Mouse (Mus musculus) heart, postnatal 0 days (tissue): ENCODE measurements around the gene Rgp1. TPM values are rescaled to one million over a fixed set of nuclear protein-coding genes. Genes with fewer than 3 reads are reported as not detected.

Experiments
- ATAC-seq: fragments of 200-750 bp; cut with Nextera tagmentation; 2 replicates; pipeline ENCODE4 v1.8.0; 2017; ENCODE audit warnings: low read depth, moderate number of reproducible peaks, moderate library complexity; ENCODE audit not compliant: insufficient read depth
- DNase-seq: peaks from one replicate; pipeline ENCODE4 v3.0.0-alpha.2; 2016; ENCODE audit warnings: low spot score
- H3K27ac ChIP-seq: fragments of 300-500 bp; sonication (generic); 2 replicates; pipeline ENCODE4 v1.5.1; 2014; ENCODE audit warnings: low read depth, mild to moderate bottlenecking
- H3K27me3 ChIP-seq: fragments of 300-500 bp; sonication (generic); 2 replicates; pipeline ENCODE4 v1.6.1; 2014; ENCODE audit warnings: low read length, mixed read lengths; ENCODE audit not compliant: control insufficient read depth, insufficient read depth
- H3K36me3 ChIP-seq: fragments of 300-500 bp; sonication (generic); replicated peaks from 2 replicates; pipeline ENCODE4 v1.6.1; 2014; ENCODE audit warnings: low read length, mixed read lengths; ENCODE audit not compliant: control insufficient read depth, insufficient read depth
- H3K4me1 ChIP-seq: fragments of 300-500 bp; sonication (generic); 2 replicates; pipeline ENCODE4 v1.6.1; 2014; ENCODE audit warnings: antibody characterized with exemption; ENCODE audit not compliant: control insufficient read depth, insufficient read depth
- H3K4me2 ChIP-seq: fragments of 300-500 bp; sonication (generic); 2 replicates; pipeline ENCODE4 v1.6.1; 2014; ENCODE audit warnings: low read depth, mild to moderate bottlenecking, low read length, moderate library complexity
- H3K4me3 ChIP-seq: fragments of 300-500 bp; sonication (generic); 2 replicates; pipeline ENCODE4 v1.5.1; 2014; ENCODE audit warnings: low read depth, low read length
- H3K9ac ChIP-seq: fragments of 300-500 bp; sonication (generic); replicated peaks from 2 replicates; pipeline ENCODE4 v1.6.1; 2014; ENCODE audit warnings: low read depth, low read length, mixed read lengths
- H3K9me3 ChIP-seq: fragments of 300-500 bp; sonication (generic); replicated peaks from 2 replicates; pipeline ENCODE4 v1.6.1; 2016; ENCODE audit warnings: low read length; ENCODE audit not compliant: control insufficient read depth
- CTCF ChIP-seq: IDR thresholded peaks from 2 replicates; pipeline ENCODE4 v1.5.1; 2016; ENCODE audit warnings: antibody characterized with exemption, control low read depth, low read depth
- EP300 ChIP-seq: IDR thresholded peaks from 2 replicates; pipeline ENCODE4 v1.6.1; 2016; ENCODE audit warnings: antibody characterized with exemption, low read depth
- WGBS: fragments of 180-500 bp; shearing (Covaris S2); extraction: QIAGEN DNeasy Blood & Tissue Kit; methylation state at CpG from one replicate; pipeline ENCODE4 v1.1.7; 2014; 5-methylcytosine and 5-hydroxymethylcytosine counted together
- polyA plus RNA-seq: library from polyadenylated mRNA; unstranded; fragments of >200 nt; fragmentation: Nextera tagmentation; extraction: Ambion mirVana; gene quantifications from 2 replicates; pipeline ENCODE4 v1.2.1, GENCODE M21; 2015
- total RNA-seq: library from RNA; depleted of rRNA; stranded (reverse); fragments of >200 nt; gene quantifications from 2 replicates; pipeline ENCODE4 v1.2.3, GENCODE M21; 2014; ENCODE audit warnings: low replicate concordance

The Rgp1 gene
- total and polyA plus RNA-seq, 2 experiments from 2014 or later, result 10.8 to 12.4 TPM

GRCm38 (mm10) chr4:43630671-43631045, 52.1 kb downstream of the Rgp1 start:
- ATAC-seq (no peak), DNase-seq (no peak)
- Histone ChIP-seq H3K4me1 (peaks cover 15% of the 10 kb centered on the region; the same call in 1 of the 2 replicates), H3K27me3 (no peaks in the 10 kb centered on the region), H3K4me2 (peak overlapping the region; percentile 90), H3K4me3 (no peak overlapping the region; the same call in 1 of the 2 replicates), H3K27ac (peak overlapping the region; percentile 86), H3K9ac (peak overlapping the region; percentile 91; the same call in 1 of the 2 replicates), H3K36me3 (no peaks in the 10 kb centered on the region), H3K9me3 (peaks cover under 1% of the 10 kb centered on the region; the same call in 1 of the 2 replicates)
- TF ChIP-seq EP300 (no peak), CTCF (no peak)
- WGBS, result 46% methylated on average over 5 of the region's 5 CpGs

DNA sequence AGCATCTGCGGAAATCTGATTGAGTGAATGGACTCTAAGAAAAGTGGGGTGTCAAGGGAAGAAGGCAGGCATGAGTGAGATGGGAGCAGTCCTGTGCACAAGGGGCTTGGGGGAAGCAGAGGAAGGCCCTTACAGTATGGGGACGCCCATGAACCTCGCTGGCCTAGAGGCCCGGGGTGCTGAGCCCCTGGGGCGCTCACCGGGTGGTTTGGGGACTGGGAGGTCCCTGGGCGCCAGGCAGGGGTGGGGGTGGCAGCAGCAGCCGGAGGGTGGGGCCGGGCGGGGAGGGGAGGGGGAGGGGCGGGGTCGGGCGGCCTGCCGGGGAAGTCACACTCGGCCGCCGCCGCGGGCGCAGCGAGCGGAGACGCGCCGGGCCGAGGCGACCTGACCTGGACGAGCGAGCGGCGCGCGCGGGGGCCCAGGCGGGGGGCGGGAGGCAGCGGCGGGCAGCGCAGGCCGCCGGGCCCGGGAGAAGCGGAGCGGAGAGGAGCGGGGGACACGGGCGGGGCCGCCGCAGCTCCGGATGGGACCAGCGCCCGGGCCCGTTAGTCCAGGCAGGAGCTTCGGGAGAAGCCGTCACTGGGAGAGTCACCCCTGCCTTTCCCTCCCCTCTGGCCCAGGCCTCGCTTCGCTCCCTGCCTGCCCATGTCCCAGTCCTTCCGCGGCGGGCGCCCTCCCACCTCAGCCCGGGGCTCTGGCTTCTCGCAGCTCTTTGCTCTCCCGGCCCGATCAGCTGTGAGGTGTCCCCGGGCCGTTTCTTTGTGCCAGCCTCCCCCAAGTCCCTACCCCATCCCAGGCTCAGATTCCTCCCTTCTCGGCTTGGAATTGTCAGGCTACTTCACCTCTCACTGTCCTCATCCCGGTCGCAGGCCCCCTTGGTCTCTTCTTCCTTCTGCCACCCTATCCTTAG, 52.8 kb downstream of the Rgp1 start, which contains the start of gene Npr2:
Npr2 (plus strand) TSS at position 890 of the 910 bp plus-strand sequence.
- Histone ChIP-seq H3K27ac (peak within 1 kb of the TSS; percentile 86), H3K9me3 (no peaks in the 10 kb centered on the region; the same call in 1 of the 2 replicates), H3K36me3 (no peaks in the 10 kb centered on the region), H3K9ac (peak within 1 kb of the TSS; percentile 91), H3K4me3 (peak within 1 kb of the TSS; percentile 76), H3K4me1 (peaks cover 15% of the 10 kb centered on the region; the same call in 1 of the 2 replicates), H3K27me3 (no peaks in the 10 kb centered on the region), H3K4me2 (peak within 1 kb of the TSS; percentile 90)
- DNase-seq (peak; percentile 47), ATAC-seq (peak; percentile 56)
- 3% methylated on average over 41 of the region's 70 CpGs for WGBS
- TF ChIP-seq EP300 (no peak), CTCF (no peak)

DNA sequence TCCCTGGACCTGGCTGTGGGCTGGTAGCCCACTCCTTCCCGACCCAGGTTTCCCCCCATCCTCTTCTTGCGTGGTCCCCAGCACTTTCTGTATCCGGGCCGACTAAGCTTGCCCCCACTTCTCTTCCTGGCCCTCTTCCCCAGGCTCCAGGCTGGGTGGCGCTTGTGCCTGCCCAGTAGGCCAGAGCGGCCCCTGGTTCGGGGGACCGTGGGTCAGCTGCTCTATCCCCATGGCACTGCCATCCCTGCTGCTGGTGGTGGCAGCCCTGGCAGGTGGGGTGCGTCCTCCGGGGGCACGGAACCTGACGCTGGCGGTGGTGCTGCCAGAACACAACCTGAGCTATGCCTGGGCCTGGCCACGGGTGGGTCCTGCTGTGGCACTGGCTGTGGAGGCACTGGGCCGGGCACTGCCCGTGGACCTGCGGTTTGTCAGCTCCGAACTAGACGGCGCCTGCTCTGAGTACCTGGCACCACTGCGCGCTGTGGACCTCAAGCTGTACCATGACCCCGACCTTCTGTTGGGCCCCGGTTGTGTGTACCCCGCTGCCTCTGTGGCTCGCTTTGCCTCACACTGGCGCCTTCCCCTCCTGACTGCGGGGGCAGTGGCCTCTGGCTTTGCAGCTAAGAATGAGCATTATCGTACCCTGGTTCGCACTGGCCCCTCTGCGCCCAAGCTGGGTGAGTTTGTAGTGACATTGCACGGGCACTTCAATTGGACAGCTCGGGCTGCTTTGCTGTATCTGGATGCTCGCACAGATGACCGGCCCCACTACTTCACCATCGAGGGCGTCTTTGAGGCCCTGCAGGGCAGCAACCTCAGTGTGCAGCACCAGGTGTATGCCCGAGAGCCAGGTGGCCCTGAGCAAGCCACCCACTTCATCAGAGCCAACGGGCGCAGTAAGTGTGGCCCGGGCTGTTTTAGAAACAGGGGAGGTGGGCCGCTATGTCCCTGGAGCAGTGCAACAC, 53.7 kb downstream of the Rgp1 start:
- no peaks in the 10 kb centered on the region for H3K36me3 ChIP-seq
- H3K27me3 ChIP-seq, result no peaks in the 10 kb centered on the region
- H3K9ac ChIP-seq, result peak overlapping the region; percentile 91
- no peak for TF ChIP-seq CTCF
- peak overlapping the region; percentile 90 for H3K4me2 ChIP-seq
- 56% methylated on average over 42 of the region's 42 CpGs for WGBS
- ATAC-seq (0 out of 2 replicates have a peak, but pooled peaks have one; percentile 1), DNase-seq (no peak)
- H3K9me3 ChIP-seq, result no peaks in the 10 kb centered on the region
- H3K4me3 ChIP-seq, result peak overlapping the region; percentile 76
- peaks cover 15% of the 10 kb centered on the region; the same call in 1 of the 2 replicates for H3K4me1 ChIP-seq
- peak overlapping the region; percentile 86 for H3K27ac ChIP-seq

GRCm38 (mm10) chr4:43633296-43633695, 54.8 kb downstream of the Rgp1 start:
- no peak overlapping the region for H3K4me2 ChIP-seq
- H3K36me3 ChIP-seq, result no peaks in the 10 kb centered on the region
- H3K4me1 ChIP-seq, result peaks cover 15% of the 10 kb centered on the region; the same call in 1 of the 2 replicates
- H3K27ac ChIP-seq, result no peak overlapping the region
- H3K9ac ChIP-seq, result no peak overlapping the region
- H3K4me3 ChIP-seq, result no peak overlapping the region
- no peaks in the 10 kb centered on the region for H3K9me3 ChIP-seq
- TF ChIP-seq EP300 (no peak), CTCF (no peak)
- DNase-seq (no peak), ATAC-seq (no peak)
- 88% methylated on average over 8 of the region's 8 CpGs for WGBS
- H3K27me3 ChIP-seq, result no peaks in the 10 kb centered on the region

- peaks cover 15% of the 10 kb centered on the region; the same call in 1 of the 2 replicates for H3K4me1 ChIP-seq
- ATAC-seq (no peak), DNase-seq (no peak)
- no peaks in the 10 kb centered on the region for H3K9me3 ChIP-seq
- no peak overlapping the region for H3K9ac ChIP-seq
- H3K4me2 ChIP-seq, result no peak overlapping the region
- H3K36me3 ChIP-seq, result no peaks in the 10 kb centered on the region
- H3K27ac ChIP-seq, result no peak overlapping the region
- H3K27me3 ChIP-seq, result no peaks in the 10 kb centered on the region
- TF ChIP-seq EP300 (no peak), CTCF (no peak)
- H3K4me3 ChIP-seq, result no peak overlapping the region
- 94% methylated on average over 2 of the region's 2 CpGs for WGBS
Observed at GRCm38 (mm10) chr4:43633736-43634135, 55.2 kb downstream of the Rgp1 start.
